Mouse (Mus musculus): ENCODE results near the gene Il15.

- TF ChIP-seq CTCF (IDR thresholded peaks at IDR 0.05; ENCODE audit: extremely low read depth, insufficient read depth, low read length) (no peak), POLR2A (IDR thresholded peaks at IDR 0.05; ENCODE audit: extremely low read depth, insufficient read depth, low read length) (no peak)
Measured at GRCm38 (mm10) chr8:82415485-82415884, 12.5 kb upstream of the Il15 start.

All from cortical plate, adult 2 months (tissue).